Mouse (Mus musculus): ENCODE results near the gene Bbip1. TPM values are rescaled to one million over a fixed set of nuclear protein-coding genes. Genes with fewer than 3 reads are reported as not detected.

Bbip1 gene
- polyA plus RNA-seq, 1 experiment from 2014 or later, result 82.9 TPM

DNA sequence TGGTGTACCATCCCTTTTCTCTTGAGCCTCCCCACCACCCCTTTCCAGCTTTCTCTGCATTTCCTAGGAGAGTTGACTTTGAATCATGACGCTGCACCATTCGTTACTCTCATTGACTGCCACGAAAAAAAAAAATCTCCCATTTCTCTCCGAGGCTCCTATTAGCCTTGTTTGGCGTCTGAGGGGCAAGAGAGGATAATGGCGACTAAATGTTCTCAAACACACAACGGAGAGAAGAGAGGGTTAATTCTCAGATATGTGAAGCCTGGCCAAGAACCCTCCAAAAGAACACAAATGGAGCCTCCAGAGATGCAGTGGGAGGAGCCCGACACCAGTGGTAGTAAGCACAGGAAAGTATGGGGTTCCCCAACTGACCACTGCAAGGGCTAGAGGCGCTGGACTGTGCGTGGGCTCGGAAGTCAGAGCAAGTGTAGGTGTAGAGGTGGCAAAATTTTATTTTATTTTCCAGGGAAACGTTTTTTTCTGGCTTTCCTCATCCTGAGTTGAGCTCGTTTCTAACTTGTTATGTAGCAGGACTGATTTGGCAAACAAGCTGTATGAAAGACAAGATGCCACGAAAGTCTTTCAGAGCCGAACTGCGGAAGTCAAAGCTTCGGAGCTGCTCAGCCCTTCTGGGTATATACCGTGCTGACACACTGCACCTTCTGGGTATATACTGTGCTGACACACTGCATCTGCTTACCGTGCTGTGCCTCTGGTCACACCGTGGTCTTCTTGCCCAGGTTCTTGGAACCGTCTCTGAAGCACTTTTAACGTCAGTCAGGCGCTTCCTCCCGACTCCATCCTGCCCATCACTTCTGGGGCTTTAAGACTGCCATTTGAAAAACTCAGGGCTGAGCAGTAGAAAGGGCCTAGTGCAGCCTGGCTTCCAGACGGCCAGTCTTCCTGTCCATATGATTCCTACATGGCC, 45.2 kb downstream of the Bbip1 start:
- 80% methylated on average over 25 of the region's 25 CpGs for WGBS
- peak overlapping the region; percentile 57 for H3K27ac ChIP-seq
- H3K4me3 ChIP-seq, result no peak overlapping the region
- H3K27me3 ChIP-seq, result no peaks in the 10 kb centered on the region
- no peaks in the 10 kb centered on the region for H3K36me3 ChIP-seq
- no peak overlapping the region for H3K9ac ChIP-seq
- no peak overlapping the region for H3K4me2 ChIP-seq
- ATAC-seq (ENCODE audit: insufficient number of reproducible peaks, insufficient read depth, low FRiP score, low TSS enrichment, low read depth), result no peak
- peaks cover 40% of the 10 kb centered on the region for H3K4me1 ChIP-seq
- H3K9me3 ChIP-seq, result no peaks in the 10 kb centered on the region

DNA sequence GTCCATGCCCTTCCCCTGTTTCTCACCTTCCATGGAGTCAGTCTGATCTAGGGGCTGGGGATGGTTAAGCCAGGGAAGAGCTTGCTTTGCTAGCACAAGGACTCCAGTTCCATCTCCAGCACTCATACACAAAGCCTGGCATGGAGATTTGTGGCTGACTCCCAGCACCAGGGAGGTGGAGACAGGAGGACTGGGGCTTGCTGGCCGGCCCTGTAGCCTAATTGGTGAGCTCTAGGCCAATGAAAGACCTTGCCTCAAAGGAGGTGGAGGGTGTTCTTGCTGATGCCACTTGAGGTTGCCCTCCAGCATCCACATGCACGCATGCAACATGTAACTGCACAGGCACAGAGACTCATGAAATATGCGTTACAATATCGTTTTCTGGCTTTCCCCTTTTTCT, 45.9 kb downstream of the Bbip1 start:
- Histone ChIP-seq H3K27me3 (no peaks in the 10 kb centered on the region), H3K4me1 (peaks cover 47% of the 10 kb centered on the region), H3K9ac (no peak overlapping the region), H3K9me3 (no peaks in the 10 kb centered on the region), H3K36me3 (no peaks in the 10 kb centered on the region), H3K4me2 (no peak overlapping the region), H3K27ac (peak overlapping the region; percentile 57), H3K4me3 (no peak overlapping the region)
- no peak for ATAC-seq (ENCODE audit: insufficient number of reproducible peaks, insufficient read depth, low FRiP score, low TSS enrichment, low read depth)
- WGBS, result 72% methylated on average over 4 of the region's 4 CpGs

DNA sequence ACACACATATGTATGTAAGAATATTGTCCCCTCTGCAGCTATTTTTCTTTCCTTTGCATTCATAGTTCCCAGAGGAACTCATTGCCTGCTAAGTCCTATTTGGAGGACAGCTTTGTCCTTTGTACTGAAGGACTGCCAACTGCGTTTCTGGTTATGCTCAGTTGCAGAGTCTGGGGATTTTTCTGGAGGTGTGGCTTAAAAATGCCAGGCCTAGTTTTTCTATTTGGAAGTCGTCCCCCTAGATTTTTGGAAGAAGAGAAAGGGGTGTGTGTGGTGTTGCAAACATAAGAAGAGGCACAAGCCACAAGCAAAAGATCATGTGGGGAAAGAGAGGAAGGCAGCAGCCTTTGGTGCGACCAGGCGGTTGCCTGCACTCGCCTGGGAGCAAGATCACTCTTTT, 46.4 kb downstream of the Bbip1 start:
- WGBS, result 62% methylated on average over 5 of the region's 5 CpGs
- peaks cover 52% of the 10 kb centered on the region for H3K4me1 ChIP-seq
- H3K36me3 ChIP-seq, result no peaks in the 10 kb centered on the region
- peak overlapping the region; percentile 57 for H3K27ac ChIP-seq
- H3K9ac ChIP-seq, result no peak overlapping the region
- no peak for ATAC-seq (ENCODE audit: insufficient number of reproducible peaks, insufficient read depth, low FRiP score, low TSS enrichment, low read depth)
- no peak overlapping the region for H3K4me3 ChIP-seq
- H3K4me2 ChIP-seq, result no peak overlapping the region
- no peaks in the 10 kb centered on the region for H3K27me3 ChIP-seq
- H3K9me3 ChIP-seq, result no peaks in the 10 kb centered on the region

DNA sequence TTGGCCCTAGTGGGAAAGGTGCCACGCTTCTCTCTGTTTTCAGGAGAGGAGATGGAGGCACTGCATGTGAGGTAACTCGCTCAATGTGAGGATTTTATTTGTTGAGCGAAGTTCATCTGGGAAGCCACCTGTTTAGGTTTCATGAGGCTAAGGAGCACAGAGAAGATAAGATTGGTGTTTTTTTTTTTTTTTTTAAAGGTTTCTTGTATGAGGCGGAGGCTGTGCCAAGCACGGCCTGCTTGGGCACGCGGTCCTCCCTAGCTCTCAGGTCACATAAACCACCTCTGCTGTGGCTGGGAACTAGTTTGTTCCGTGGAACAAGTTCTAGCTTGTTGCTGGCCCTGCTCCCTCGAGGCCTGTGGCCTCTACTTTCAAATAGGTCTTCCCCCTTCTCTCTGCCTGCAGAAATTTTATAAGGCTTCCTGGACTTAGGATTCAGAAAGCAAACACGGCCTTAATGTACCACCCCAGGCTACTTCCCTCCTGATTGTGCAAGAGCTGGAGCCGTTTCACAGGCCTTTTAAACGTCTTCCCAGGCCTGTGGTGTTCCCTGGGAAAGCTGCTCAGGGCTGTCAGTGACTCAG, 49.8 kb downstream of the Bbip1 start:
- Histone ChIP-seq H3K4me3 (no peak overlapping the region), H3K4me1 (peaks cover 55% of the 10 kb centered on the region), H3K4me2 (no peak overlapping the region), H3K9ac (no peak overlapping the region), H3K27me3 (no peaks in the 10 kb centered on the region), H3K9me3 (no peaks in the 10 kb centered on the region), H3K27ac (peak overlapping the region; percentile 89), H3K36me3 (no peaks in the 10 kb centered on the region)
- ATAC-seq (ENCODE audit: insufficient number of reproducible peaks, insufficient read depth, low FRiP score, low TSS enrichment, low read depth), result no peak
- 64% methylated on average over 12 of the region's 12 CpGs for WGBS

DNA sequence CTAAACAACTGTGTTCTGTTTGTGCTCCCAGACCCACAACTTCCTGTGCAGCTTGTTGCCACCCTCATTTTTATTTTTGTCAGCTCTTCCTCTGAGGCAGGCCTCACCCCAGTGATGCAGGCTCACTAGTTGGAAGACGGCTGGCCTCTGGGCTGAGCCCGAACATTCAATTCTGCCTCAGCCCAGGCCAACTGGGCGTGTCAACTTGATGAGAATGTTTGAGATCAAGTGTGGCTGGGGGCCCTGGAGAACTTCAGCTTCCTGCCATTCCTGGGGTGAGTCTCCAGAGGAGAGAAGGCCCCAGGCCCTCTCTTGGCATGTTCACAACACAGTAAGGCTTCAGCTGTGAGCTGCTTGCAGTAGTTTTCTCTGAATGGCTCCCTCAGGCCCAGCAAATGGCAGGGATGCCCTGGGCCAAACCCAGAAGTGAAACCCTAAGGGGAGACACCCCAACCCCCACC, 50.7 kb downstream of the Bbip1 start:
- no peak overlapping the region for H3K9ac ChIP-seq
- peaks cover 51% of the 10 kb centered on the region for H3K4me1 ChIP-seq
- WGBS, result 56% methylated on average over 3 of the region's 3 CpGs
- H3K4me3 ChIP-seq, result no peak overlapping the region
- no peaks in the 10 kb centered on the region for H3K9me3 ChIP-seq
- no peak for ATAC-seq (ENCODE audit: insufficient number of reproducible peaks, insufficient read depth, low FRiP score, low TSS enrichment, low read depth)
- no peaks in the 10 kb centered on the region for H3K27me3 ChIP-seq
- peak overlapping the region; percentile 89 for H3K27ac ChIP-seq
- H3K4me2 ChIP-seq, result no peak overlapping the region
- H3K36me3 ChIP-seq, result no peaks in the 10 kb centered on the region

DNA sequence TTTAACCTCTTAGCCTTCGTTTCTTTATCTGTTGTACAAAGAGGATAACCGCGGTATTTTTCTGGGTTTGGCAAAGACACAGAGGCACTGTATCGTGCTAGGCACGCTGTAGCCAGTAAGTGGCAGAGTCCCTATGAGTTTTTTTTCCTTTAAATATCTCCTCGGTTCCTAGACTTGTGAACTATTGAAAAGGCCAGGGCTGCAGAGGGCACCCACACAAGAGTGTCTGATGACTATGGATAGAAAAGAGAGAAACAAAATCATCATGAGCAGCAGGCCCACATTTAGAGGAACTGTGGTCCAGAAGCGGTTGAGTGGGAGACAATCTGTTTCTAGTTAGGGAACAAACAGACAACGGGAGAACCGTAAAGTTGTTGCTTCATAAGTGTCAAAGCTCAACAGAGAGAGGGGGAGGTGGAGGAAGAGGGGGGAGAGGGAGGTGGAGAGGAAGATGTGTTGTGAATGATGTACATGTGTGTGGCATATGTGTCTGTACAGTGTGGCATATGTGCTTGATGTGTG, 51.5 kb downstream of the Bbip1 start:
- ATAC-seq (ENCODE audit: insufficient number of reproducible peaks, insufficient read depth, low FRiP score, low TSS enrichment, low read depth), result 0 out of 2 replicates have a peak, but pooled peaks have one; percentile 10
- Histone ChIP-seq H3K9me3 (no peaks in the 10 kb centered on the region), H3K9ac (no peak overlapping the region), H3K4me1 (peaks cover 44% of the 10 kb centered on the region), H3K36me3 (no peaks in the 10 kb centered on the region), H3K4me3 (no peak overlapping the region), H3K4me2 (peak overlapping the region; percentile 24; the same call in 1 of the 2 replicates), H3K27me3 (no peaks in the 10 kb centered on the region), H3K27ac (peak overlapping the region; percentile 89)
- WGBS, result 38% methylated on average over 9 of the region's 9 CpGs

DNA sequence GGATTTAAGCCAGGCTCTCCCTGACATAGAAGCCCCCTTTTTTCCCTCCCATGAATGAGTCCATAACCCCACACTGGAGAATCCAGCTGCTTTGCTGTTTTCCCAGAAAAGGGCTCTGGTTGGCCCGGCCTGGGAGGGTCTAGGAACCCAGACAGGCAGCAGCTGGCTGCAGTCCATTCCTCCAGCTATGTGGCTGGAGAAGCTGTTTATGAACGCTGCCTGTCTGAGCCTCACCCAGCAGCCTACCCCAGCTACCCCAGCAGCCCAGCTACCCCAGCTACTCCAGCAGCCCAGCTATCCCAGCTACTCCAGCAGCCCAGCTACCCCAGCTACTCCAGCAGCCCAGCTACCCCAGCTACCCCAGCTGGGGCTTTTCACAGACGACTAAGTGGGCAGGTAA, 52.4 kb downstream of the Bbip1 start, which contains the start of gene Pdcd4:
TSS of gene Pdcd4 (plus strand) at position 171 of the 400 bp plus-strand sequence.
- H3K4me1 ChIP-seq, result peaks cover 44% of the 10 kb centered on the region
- peak within 1 kb of the TSS; percentile 89 for H3K27ac ChIP-seq
- no peaks in the 10 kb centered on the region for H3K36me3 ChIP-seq
- H3K4me3 ChIP-seq, result no peak within 1 kb of the TSS
- WGBS, result 42% methylated on average over 3 of the region's 3 CpGs
- H3K9ac ChIP-seq, result 0 out of 2 replicates have a peak within 1 kb of the TSS, but pooled peaks have one; percentile 46
- no peaks in the 10 kb centered on the region for H3K27me3 ChIP-seq
- peak within 1 kb of the TSS; percentile 24 for H3K4me2 ChIP-seq
- peak; percentile 64; the same call in 1 of the 2 replicates for ATAC-seq (ENCODE audit: insufficient number of reproducible peaks, insufficient read depth, low FRiP score, low TSS enrichment, low read depth)
- no peaks in the 10 kb centered on the region for H3K9me3 ChIP-seq

DNA sequence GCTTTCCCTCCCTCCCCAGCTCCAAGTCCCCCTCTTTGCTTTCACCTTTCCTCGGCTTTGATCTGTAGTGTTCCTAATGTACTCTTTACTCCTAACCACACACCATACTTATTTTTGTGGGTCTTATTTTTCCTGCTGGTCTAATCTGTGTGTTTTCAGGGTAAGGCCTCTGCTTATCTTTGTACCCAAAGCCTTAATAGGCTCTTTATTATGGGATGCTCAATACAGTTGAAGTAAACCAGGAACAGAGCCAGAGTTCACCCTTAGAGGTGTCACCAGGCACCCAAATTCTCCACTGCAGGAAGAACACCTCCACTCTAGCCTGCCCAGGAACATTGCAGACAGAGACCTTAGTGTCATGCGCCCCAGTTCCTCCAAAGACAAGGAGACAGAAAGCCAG, 52.9 kb downstream of the Bbip1 start:
- 0 out of 2 replicates have a peak overlapping the region, but pooled peaks have one; percentile 1 for H3K9ac ChIP-seq
- no peaks in the 10 kb centered on the region for H3K36me3 ChIP-seq
- H3K27me3 ChIP-seq, result no peaks in the 10 kb centered on the region
- H3K27ac ChIP-seq, result peak overlapping the region; percentile 89
- 87% methylated on average over 2 of the region's 2 CpGs for WGBS
- H3K4me2 ChIP-seq, result no peak overlapping the region
- H3K9me3 ChIP-seq, result no peaks in the 10 kb centered on the region
- H3K4me3 ChIP-seq, result no peak overlapping the region
- H3K4me1 ChIP-seq, result peaks cover 44% of the 10 kb centered on the region
- ATAC-seq (ENCODE audit: insufficient number of reproducible peaks, insufficient read depth, low FRiP score, low TSS enrichment, low read depth), result no peak

DNA sequence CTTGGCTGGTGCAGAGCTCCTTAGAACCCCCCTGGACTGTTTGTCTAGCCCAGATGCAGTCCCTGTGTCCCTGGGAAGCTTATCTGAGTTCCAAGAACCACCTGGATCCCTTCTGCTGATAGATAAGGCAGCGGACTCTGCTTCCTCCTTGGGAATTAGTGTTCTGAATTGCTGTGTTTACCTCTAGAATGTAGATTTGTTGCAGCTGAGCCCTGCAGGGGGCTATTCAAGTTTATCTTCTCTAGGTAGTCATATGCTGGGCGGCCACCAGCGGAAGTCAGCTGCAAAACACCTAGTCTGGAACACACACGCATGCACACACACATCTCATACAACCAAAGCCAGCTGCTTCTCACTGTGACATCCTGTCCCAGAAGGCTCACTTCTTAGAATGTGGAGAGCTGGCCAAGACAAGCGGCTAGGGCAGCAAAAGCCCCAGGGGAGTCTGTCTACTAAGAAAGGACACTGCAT, 53.6 kb downstream of the Bbip1 start:
- Histone ChIP-seq H3K9me3 (no peaks in the 10 kb centered on the region), H3K4me1 (peaks cover 44% of the 10 kb centered on the region), H3K36me3 (no peaks in the 10 kb centered on the region), H3K4me2 (no peak overlapping the region), H3K4me3 (no peak overlapping the region), H3K27ac (0 out of 2 replicates have a peak overlapping the region, but pooled peaks have one; percentile 89), H3K9ac (no peak overlapping the region), H3K27me3 (no peaks in the 10 kb centered on the region)
- WGBS, result 73% methylated on average over 5 of the region's 5 CpGs
- ATAC-seq (ENCODE audit: insufficient number of reproducible peaks, insufficient read depth, low FRiP score, low TSS enrichment, low read depth), result no peak

DNA sequence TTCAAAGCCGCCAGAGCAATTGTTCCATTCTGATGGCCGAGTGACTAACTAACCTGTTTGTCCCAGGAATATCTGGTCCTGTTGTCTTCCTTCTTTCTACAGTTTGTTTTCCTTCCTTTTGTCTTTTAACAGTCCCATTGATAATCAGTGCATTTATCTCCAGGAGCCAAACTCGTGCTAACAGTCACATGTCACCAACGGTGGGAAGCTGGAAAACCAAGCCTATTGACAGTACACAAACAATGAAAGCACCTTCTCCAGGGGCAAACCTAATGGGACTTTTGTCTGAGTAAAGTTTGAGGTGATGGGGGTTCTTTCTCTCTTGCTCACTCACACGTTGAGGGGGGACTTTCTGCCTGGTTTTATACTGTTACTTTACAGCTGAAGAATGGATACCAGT, 54.2 kb downstream of the Bbip1 start:
- no peaks in the 10 kb centered on the region for H3K27me3 ChIP-seq
- no peak overlapping the region for H3K9ac ChIP-seq
- no peaks in the 10 kb centered on the region for H3K9me3 ChIP-seq
- 68% methylated on average over 5 of the region's 5 CpGs for WGBS
- no peak overlapping the region for H3K4me2 ChIP-seq
- H3K4me3 ChIP-seq, result no peak overlapping the region
- ATAC-seq (ENCODE audit: insufficient number of reproducible peaks, insufficient read depth, low FRiP score, low TSS enrichment, low read depth), result no peak
- H3K36me3 ChIP-seq, result no peaks in the 10 kb centered on the region
- H3K4me1 ChIP-seq, result peaks cover 43% of the 10 kb centered on the region
- H3K27ac ChIP-seq, result no peak overlapping the region

DNA sequence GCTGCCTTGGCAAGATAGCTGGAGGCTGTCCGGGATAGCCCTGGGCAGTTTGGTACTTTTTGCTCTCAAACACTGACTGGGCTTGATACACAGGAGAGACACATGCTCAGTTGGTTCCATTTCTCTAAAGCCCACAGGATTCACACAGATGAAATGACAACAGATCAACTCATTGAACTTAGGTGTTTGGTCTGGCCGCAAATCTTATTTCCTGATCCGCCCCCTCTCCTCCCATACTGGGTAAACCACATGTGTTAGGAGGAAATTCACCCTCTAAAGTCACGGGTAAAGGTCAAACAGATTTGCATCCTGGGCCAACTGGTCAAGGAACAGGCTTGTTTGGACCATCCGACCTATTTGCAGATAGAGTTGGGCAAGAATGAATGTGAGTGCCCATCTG, 54.9 kb downstream of the Bbip1 start:
- Histone ChIP-seq H3K9ac (no peak overlapping the region), H3K9me3 (no peaks in the 10 kb centered on the region), H3K27me3 (no peaks in the 10 kb centered on the region), H3K4me3 (no peak overlapping the region), H3K27ac (no peak overlapping the region), H3K4me1 (peaks cover 36% of the 10 kb centered on the region), H3K4me2 (no peak overlapping the region), H3K36me3 (no peaks in the 10 kb centered on the region)
- WGBS, result 71% methylated on average over 5 of the region's 5 CpGs
- ATAC-seq (ENCODE audit: insufficient number of reproducible peaks, insufficient read depth, low FRiP score, low TSS enrichment, low read depth), result no peak
